Mouse (Mus musculus) midbrain, postnatal 0 days (tissue): ENCODE measurements around the gene Phlpp1. TPM values are rescaled to one million over a fixed set of nuclear protein-coding genes. Genes with fewer than 3 reads are reported as not detected.

Experiments used
- ATAC-seq: fragments of 200-750 bp; cut with Nextera tagmentation; 2 replicates; pipeline ENCODE4 v1.8.0; 2017; ENCODE audit warnings: moderate number of reproducible peaks, mild to moderate bottlenecking, moderate TSS enrichment, moderate library complexity; ENCODE audit not compliant: low FRiP score
- DNase-seq: peaks from one replicate; pipeline ENCODE4 v3.0.0-alpha.2; 2015; ENCODE audit warnings: low spot score
- H3K27ac ChIP-seq: fragments of 300-500 bp; sonication (generic); 2 replicates; pipeline ENCODE4 v1.5.1; 2014; ENCODE audit warnings: low read depth, mild to moderate bottlenecking, low read length, mixed read lengths
- H3K27me3 ChIP-seq: fragments of 300-500 bp; sonication (generic); 2 replicates; pipeline ENCODE4 v1.6.1; 2014; ENCODE audit warnings: low read length, control low read depth, mixed read lengths; ENCODE audit not compliant: insufficient read depth
- H3K36me3 ChIP-seq: fragments of 300-500 bp; sonication (generic); 2 replicates; pipeline ENCODE4 v1.6.1; 2014; ENCODE audit warnings: low read length, control low read depth, mixed read lengths; ENCODE audit not compliant: insufficient read depth
- H3K4me1 ChIP-seq: fragments of 300-500 bp; sonication (generic); 2 replicates; pipeline ENCODE4 v1.6.1; 2014; ENCODE audit warnings: mild to moderate bottlenecking, control low read depth, antibody characterized with exemption, low read length, mixed read lengths; ENCODE audit not compliant: insufficient read depth
- H3K4me2 ChIP-seq: fragments of 300-500 bp; sonication (generic); 2 replicates; pipeline ENCODE4 v1.6.1; 2014; ENCODE audit warnings: low read depth, mild to moderate bottlenecking, low read length, mixed read lengths; ENCODE audit not compliant: poor library complexity, severe bottlenecking
- H3K4me3 ChIP-seq: fragments of 300-500 bp; sonication (generic); 2 replicates; pipeline ENCODE4 v1.5.1; 2014; ENCODE audit warnings: low read depth, mild to moderate bottlenecking, low read length, moderate library complexity
- H3K9ac ChIP-seq: fragments of 300-500 bp; sonication (generic); replicated peaks from 2 replicates; pipeline ENCODE4 v1.6.1; 2014; ENCODE audit warnings: mild to moderate bottlenecking, low read length, moderate library complexity, mixed read lengths; ENCODE audit not compliant: poor library complexity, severe bottlenecking
- H3K9me3 ChIP-seq: fragments of 300-500 bp; sonication (generic); 2 replicates; pipeline ENCODE4 v1.6.1; 2016; ENCODE audit warnings: low read length, control low read depth
- CTCF ChIP-seq: IDR thresholded peaks from 2 replicates; pipeline ENCODE4 v1.5.1; 2016; ENCODE audit warnings: antibody characterized with exemption, mild to moderate bottlenecking
- WGBS: fragments of 180-500 bp; shearing (Covaris S2); extraction: QIAGEN DNeasy Blood & Tissue Kit; methylation state at CpG from one replicate; pipeline ENCODE4 v1.1.7; 2014; 5-methylcytosine and 5-hydroxymethylcytosine counted together
- polyA plus RNA-seq: library from polyadenylated mRNA; unstranded; fragments of >200 nt; fragmentation: Nextera tagmentation; extraction: Ambion mirVana; gene quantifications from 2 replicates; pipeline ENCODE4 v1.2.1, GENCODE M21; 2015
- total RNA-seq: library from RNA; depleted of rRNA; stranded (reverse); fragments of >200 nt; gene quantifications from 2 replicates; pipeline ENCODE4 v1.2.3, GENCODE M21; 2014

Phlpp1 gene
- total and polyA plus RNA-seq, 2 experiments from 2014 or later = 5.3 to 34.0 TPM

- H3K9me3 ChIP-seq = no peaks in the 10 kb centered on the region
- no peak for TF ChIP-seq CTCF
- WGBS = 50% methylated on average over 4 of the region's 4 CpGs
- H3K27ac ChIP-seq = no peak overlapping the region
- no peaks in the 10 kb centered on the region for H3K36me3 ChIP-seq
- DNase-seq (no peak), ATAC-seq (no peak)
- no peaks in the 10 kb centered on the region for H3K27me3 ChIP-seq
- H3K9ac ChIP-seq = no peak overlapping the region
- H3K4me3 ChIP-seq = no peak overlapping the region
- no peak overlapping the region for H3K4me2 ChIP-seq
- H3K4me1 ChIP-seq = peaks cover 8% of the 10 kb centered on the region
Measured at GRCm38 (mm10) chr1:106201929-106202328, 30.4 kb downstream of the Phlpp1 start.

- DNase-seq (no peak), ATAC-seq (no peak)
- TF ChIP-seq CTCF = no peak
- Histone ChIP-seq H3K4me3 (no peak overlapping the region), H3K4me2 (no peak overlapping the region), H3K36me3 (no peaks in the 10 kb centered on the region), H3K27me3 (no peaks in the 10 kb centered on the region), H3K9me3 (no peaks in the 10 kb centered on the region), H3K4me1 (peaks cover 8% of the 10 kb centered on the region; the same call in 1 of the 2 replicates), H3K27ac (no peak overlapping the region), H3K9ac (no peak overlapping the region)
- 68% methylated on average over 3 of the region's 3 CpGs for WGBS
Measured at GRCm38 (mm10) chr1:106203942-106204341, 32.4 kb downstream of the Phlpp1 start.

- no peak for ATAC-seq
- WGBS = 50% methylated on average over 3 of the region's 3 CpGs
Measured at GRCm38 (mm10) chr1:106204350-106204749, 32.8 kb downstream of the Phlpp1 start.

GRCm38 (mm10) chr1:106208581-106208980 is 37.0 kb downstream of the Phlpp1 start:
- 67% methylated on average over 5 of the region's 5 CpGs for WGBS
- no peaks in the 10 kb centered on the region for H3K27me3 ChIP-seq
- H3K9ac ChIP-seq = no peak overlapping the region
- H3K4me1 ChIP-seq = no peaks in the 10 kb centered on the region
- no peak for ATAC-seq
- H3K4me3 ChIP-seq = no peak overlapping the region
- TF ChIP-seq CTCF = no peak
- H3K9me3 ChIP-seq = no peaks in the 10 kb centered on the region
- H3K36me3 ChIP-seq = no peaks in the 10 kb centered on the region
- no peak for DNase-seq
- H3K27ac ChIP-seq = no peak overlapping the region
- H3K4me2 ChIP-seq = no peak overlapping the region

More at GRCm38 (mm10) chr1:106204350-106204749, 32.8 kb downstream of the Phlpp1 start:
- no peak overlapping the region for H3K4me3 ChIP-seq
- no peaks in the 10 kb centered on the region for H3K36me3 ChIP-seq
- no peak overlapping the region for H3K4me2 ChIP-seq
- no peaks in the 10 kb centered on the region for H3K9me3 ChIP-seq
- H3K27me3 ChIP-seq = no peaks in the 10 kb centered on the region
- H3K4me1 ChIP-seq = peaks cover 8% of the 10 kb centered on the region; the same call in 1 of the 2 replicates
- TF ChIP-seq CTCF = no peak
- no peak overlapping the region for H3K9ac ChIP-seq
- H3K27ac ChIP-seq = no peak overlapping the region
- no peak for DNase-seq

GRCm38 (mm10) chr1:106210461-106210860 is 38.9 kb downstream of the Phlpp1 start:
- H3K9me3 ChIP-seq = no peaks in the 10 kb centered on the region
- no peak overlapping the region for H3K4me3 ChIP-seq
- no peak for TF ChIP-seq CTCF
- H3K27me3 ChIP-seq = no peaks in the 10 kb centered on the region
- H3K27ac ChIP-seq = no peak overlapping the region
- no peak overlapping the region for H3K4me2 ChIP-seq
- H3K36me3 ChIP-seq = no peaks in the 10 kb centered on the region
- ATAC-seq (no peak), DNase-seq (no peak)
- no peaks in the 10 kb centered on the region for H3K4me1 ChIP-seq
- no peak overlapping the region for H3K9ac ChIP-seq
- 89% methylated on average over 3 of the region's 3 CpGs for WGBS

GRCm38 (mm10) chr1:106211146-106211545 is 39.6 kb downstream of the Phlpp1 start:
- no peak overlapping the region for H3K4me3 ChIP-seq
- DNase-seq (no peak), ATAC-seq (no peak)
- H3K9me3 ChIP-seq = no peaks in the 10 kb centered on the region
- WGBS = 90% methylated on average over 5 of the region's 5 CpGs
- H3K4me1 ChIP-seq = no peaks in the 10 kb centered on the region
- H3K36me3 ChIP-seq = no peaks in the 10 kb centered on the region
- H3K9ac ChIP-seq = no peak overlapping the region
- no peak overlapping the region for H3K4me2 ChIP-seq
- H3K27ac ChIP-seq = no peak overlapping the region
- H3K27me3 ChIP-seq = no peaks in the 10 kb centered on the region
- no peak for TF ChIP-seq CTCF
